7 mouse cellular contexts compared by ENCODE assay signal in genomic region chr2:31845896-31846691, GRCm38 (mm10). TPM values are rescaled to one million over a fixed set of nuclear protein-coding genes. Genes with fewer than 3 reads are reported as not detected.
DNase-seq lines count a peak whose midpoint lies in the region; ATAC-seq and TF ChIP-seq lines count a peak whose summit lies in the region.

Fibcd1 (minus strand) TSS chr2:31846005.

- intact Hi-C loops in left cerebral cortex, adult 2 months (cut with DNase I), result no loop called here

- no peaks in the 10 kb centered on the region for H3K9me3 ChIP-seq in neural tube, embryonic 12.5 days

- no peak within 1 kb of the TSS for H3K27ac ChIP-seq in left cerebral cortex, adult 2 months
- no peak within 1 kb of the TSS for H3K27ac ChIP-seq in bone marrow macrophage, adult 2 months (ENCODE audit: insufficient read depth, low read depth, low read length)
- no peak within 1 kb of the TSS for H3K27ac ChIP-seq in embryonic fibroblast, embryonic 13.5 days (ENCODE audit: insufficient read depth, low read length)
- H3K27ac ChIP-seq in neural tube, embryonic 12.5 days, result no peak within 1 kb of the TSS

- H3K4me1 ChIP-seq in bone marrow macrophage, adult 2 months (ENCODE audit: control insufficient read depth, insufficient read depth, low read length), result no peaks in the 10 kb centered on the region
- H3K4me1 ChIP-seq in embryonic fibroblast, embryonic 13.5 days (ENCODE audit: control insufficient read depth, insufficient read depth, low read length), result no peaks in the 10 kb centered on the region
- peaks cover 33% of the 10 kb centered on the region for H3K4me1 ChIP-seq in neural tube, embryonic 12.5 days

- TF ChIP-seq CTCF in left cerebral cortex, adult 2 months (IDR thresholded peaks at IDR 0.05), result no peak
- no peak for TF ChIP-seq CTCF in bone marrow macrophage, adult 2 months (IDR thresholded peaks at IDR 0.05; ENCODE audit: low read depth, low read length)
- no peak for TF ChIP-seq CTCF in embryonic fibroblast, embryonic 13.5 days (IDR thresholded peaks at IDR 0.05; ENCODE audit: borderline replicate concordance, insufficient read depth, low read length)

- under 1% methylated on average over 80 of the region's 88 CpGs for WGBS in neural tube, embryonic 12.5 days

- peak in 1 of 2 experiments; percentile 38 for DNase-seq in left cerebral cortex, adult 2 months (ENCODE audit: extremely low spot score in 1 of 2, low spot score in 2 of 2)
- DNase-seq in left cerebral cortex, adult 9 months (ENCODE audit: low spot score in 2 of 2), result no peak
- DNase-seq in layer of hippocampus, postnatal 10 days (ENCODE audit: low spot score in 2 of 2), result peak in 1 of 2 experiments; percentile 48
- DNase-seq in ovary, postnatal 10 days (ENCODE audit: low spot score), result no peak

- no peak for ATAC-seq in neural tube, embryonic 12.5 days (ENCODE audit: low FRiP score, low read depth)

- H3K9ac ChIP-seq in neural tube, embryonic 12.5 days, result peak within 1 kb of the TSS; percentile 57

- TF ChIP-seq POLR2A in bone marrow macrophage, adult 2 months (IDR thresholded peaks at IDR 0.05; ENCODE audit: borderline replicate concordance, low read depth, low read length), result no peak
- TF ChIP-seq POLR2A in embryonic fibroblast, embryonic 13.5 days (IDR thresholded peaks at IDR 0.05; ENCODE audit: low read depth, low read length), result no peak

- H3K27me3 ChIP-seq in neural tube, embryonic 12.5 days (replicated peaks), result peaks cover 62% of the 10 kb centered on the region

- H3K4me2 ChIP-seq in neural tube, embryonic 12.5 days (replicated peaks), result peak within 1 kb of the TSS; percentile 93

- no peaks in the 10 kb centered on the region for H3K36me3 ChIP-seq in neural tube, embryonic 12.5 days

- peak within 1 kb of the TSS; percentile 58 for H3K4me3 ChIP-seq in left cerebral cortex, adult 2 months
- H3K4me3 ChIP-seq in bone marrow macrophage, adult 2 months (ENCODE audit: insufficient read depth, low read length), result 0 out of 2 replicates have a peak within 1 kb of the TSS, but pooled peaks have one; percentile 25
- peak within 1 kb of the TSS; percentile 34 for H3K4me3 ChIP-seq in embryonic fibroblast, embryonic 13.5 days (ENCODE audit: insufficient read depth, low read length)
- peak within 1 kb of the TSS; percentile 45 for H3K4me3 ChIP-seq in neural tube, embryonic 12.5 days

RNA-seq across cellular contexts. Expression of gene Fibcd1, which starts in this region (rescaled TPM):
- 10 to 100 TPM in 1 of 2 experiments, 1 to 10 TPM in 1; 7.9 to 11.4 TPM for total RNA-seq in left cerebral cortex, adult 2 months (2021)
- polyA plus RNA-seq in bone marrow macrophage, adult 2 months (2012; ENCODE audit: insufficient read depth, insufficient read length, missing spikeins), result not detected in 2 replicates
- 0.11 TPM in 1 of 2 replicates, not detected in the other for polyA plus RNA-seq in embryonic fibroblast, embryonic 13.5 days (2011; ENCODE audit: insufficient read length, low read depth, missing spikeins)
- 10 to 100 TPM; 85.7 to 96.1 TPM for total RNA-seq in layer of hippocampus, postnatal 10 days (2021)
- 2.3 and 3.0 TPM in 2 replicates for polyA plus RNA-seq in neural tube, embryonic 12.5 days (2016; fragmentation: Nextera tagmentation; extraction: Ambion mirVana)

Comparison
In these comparisons a context has a peak if more than half of its experiments do, and no peak if none do; other contexts are left out.
1. RNA of gene Fibcd1 (total RNA-seq): 85.7 to 96.1 TPM in layer of hippocampus, postnatal 10 days; 7.9 to 11.4 TPM in left cerebral cortex, adult 2 months; every median in the first group is over 4 times any median in the second.
2. Peak in every context shown above with its lines, with median percentiles within 50 percentile points of each other: H3K4me3 ChIP-seq.